Mouse (Mus musculus): ENCODE measurements around the gene Gm20852.
"Not testable (repeated sequence)": the region's sequence is repeated elsewhere in the genome, so short reads cannot be mapped to it uniquely, and the experiment has no call there.

Gm20852 gene

GRCm38 (mm10) chrY:66742023-66742422, at the start of gene Gm20852:
TSS of gene Gm20852 (minus strand) at chrY:66742123.
- in situ Hi-C loops (cut with MboI, MseI) = not testable (repeated sequence)

All from T-helper 17 cell (primary cell).